Mouse (Mus musculus): ENCODE data around the gene Loxl1. TPM values are rescaled to one million over a fixed set of nuclear protein-coding genes. Genes with fewer than 3 reads are reported as not detected.
A peak's percentile ranks its signal among the peaks of the same experiment; 100 is the strongest.

Loxl1 gene
- polyA plus RNA-seq, 1 experiment: 5.1 TPM

- Histone ChIP-seq H3ac (ENCODE audit: control insufficient read depth, insufficient read length, low read depth) (no peak overlapping the region), H3K4me3 (ENCODE audit: insufficient read depth, poor library complexity, severe bottlenecking) (no peak overlapping the region), H3K79me2 (ENCODE audit: control insufficient read depth, insufficient read depth) (no peaks in the 10 kb centered on the region), H3K27me3 (ENCODE audit: control insufficient read depth, insufficient read depth, insufficient read length) (no peaks in the 10 kb centered on the region), H3K79me3 (ENCODE audit: low read depth) (no peaks in the 10 kb centered on the region), H3K36me3 (ENCODE audit: control insufficient read depth, insufficient read depth) (no peaks in the 10 kb centered on the region)
- TF ChIP-seq CEBPB (IDR thresholded peaks at IDR 0.05; ENCODE audit: low read depth) (no peak), USF1 (IDR thresholded peaks at IDR 0.05; ENCODE audit: low read depth) (no peak), MYOD1 (IDR thresholded peaks at IDR 0.05; ENCODE audit: control insufficient read depth, insufficient read length, low read depth) (no peak), MYOG (IDR thresholded peaks at IDR 0.05; ENCODE audit: control insufficient read depth, extremely low read depth, insufficient read length) (no peak), MAX (IDR thresholded peaks at IDR 0.05) (no peak), CTCF (IDR thresholded peaks at IDR 0.05; ENCODE audit: control insufficient read depth, insufficient read depth, insufficient read length) (no peak)
Observed at GRCm38 (mm10) chr9:58317381-58317780, 4.4 kb upstream of the Loxl1 start.

- H3K27me3 ChIP-seq (ENCODE audit: control insufficient read depth, insufficient read depth, insufficient read length): no peaks in the 10 kb centered on the region
- no peak for TF ChIP-seq USF1 (IDR thresholded peaks at IDR 0.05; ENCODE audit: low read depth)
- TF ChIP-seq CTCF (IDR thresholded peaks at IDR 0.05; ENCODE audit: control insufficient read depth, insufficient read depth, insufficient read length): no peak
- no peak for TF ChIP-seq CEBPB (IDR thresholded peaks at IDR 0.05; ENCODE audit: low read depth)
- TF ChIP-seq MAX (IDR thresholded peaks at IDR 0.05): no peak
- no peak for TF ChIP-seq MYOG (IDR thresholded peaks at IDR 0.05; ENCODE audit: control insufficient read depth, extremely low read depth, insufficient read length)
- TF ChIP-seq MYOD1 (IDR thresholded peaks at IDR 0.05; ENCODE audit: control insufficient read depth, insufficient read length, low read depth): no peak
- TF ChIP-seq FOSL1 (IDR thresholded peaks at IDR 0.05; ENCODE audit: insufficient read depth, low read length, poor library complexity, severe bottlenecking): no peak
- no peaks in the 10 kb centered on the region for H3K79me2 ChIP-seq (ENCODE audit: control insufficient read depth, insufficient read depth)
- H3K4me3 ChIP-seq (ENCODE audit: insufficient read depth, poor library complexity, severe bottlenecking): no peak overlapping the region
- H3K36me3 ChIP-seq (ENCODE audit: control insufficient read depth, insufficient read depth): no peaks in the 10 kb centered on the region
- H3ac ChIP-seq (ENCODE audit: control insufficient read depth, insufficient read length, low read depth): no peak overlapping the region
- no peaks in the 10 kb centered on the region for H3K79me3 ChIP-seq (ENCODE audit: low read depth)
Observed at GRCm38 (mm10) chr9:58316784-58317183, 3.8 kb upstream of the Loxl1 start.

GRCm38 (mm10) chr9:58315850-58316249 lies 2.9 kb upstream of the Loxl1 start:
- Histone ChIP-seq H3K27me3 (ENCODE audit: control insufficient read depth, insufficient read depth, insufficient read length) (no peaks in the 10 kb centered on the region), H3K79me2 (ENCODE audit: control insufficient read depth, insufficient read depth) (no peaks in the 10 kb centered on the region), H3K4me3 (ENCODE audit: insufficient read depth, poor library complexity, severe bottlenecking) (no peak overlapping the region), H3K36me3 (ENCODE audit: control insufficient read depth, insufficient read depth) (no peaks in the 10 kb centered on the region), H3K79me3 (ENCODE audit: low read depth) (no peaks in the 10 kb centered on the region), H3ac (ENCODE audit: control insufficient read depth, insufficient read length, low read depth) (no peak overlapping the region)
- no peak for TF ChIP-seq CEBPB (IDR thresholded peaks at IDR 0.05; ENCODE audit: low read depth)

DNA sequence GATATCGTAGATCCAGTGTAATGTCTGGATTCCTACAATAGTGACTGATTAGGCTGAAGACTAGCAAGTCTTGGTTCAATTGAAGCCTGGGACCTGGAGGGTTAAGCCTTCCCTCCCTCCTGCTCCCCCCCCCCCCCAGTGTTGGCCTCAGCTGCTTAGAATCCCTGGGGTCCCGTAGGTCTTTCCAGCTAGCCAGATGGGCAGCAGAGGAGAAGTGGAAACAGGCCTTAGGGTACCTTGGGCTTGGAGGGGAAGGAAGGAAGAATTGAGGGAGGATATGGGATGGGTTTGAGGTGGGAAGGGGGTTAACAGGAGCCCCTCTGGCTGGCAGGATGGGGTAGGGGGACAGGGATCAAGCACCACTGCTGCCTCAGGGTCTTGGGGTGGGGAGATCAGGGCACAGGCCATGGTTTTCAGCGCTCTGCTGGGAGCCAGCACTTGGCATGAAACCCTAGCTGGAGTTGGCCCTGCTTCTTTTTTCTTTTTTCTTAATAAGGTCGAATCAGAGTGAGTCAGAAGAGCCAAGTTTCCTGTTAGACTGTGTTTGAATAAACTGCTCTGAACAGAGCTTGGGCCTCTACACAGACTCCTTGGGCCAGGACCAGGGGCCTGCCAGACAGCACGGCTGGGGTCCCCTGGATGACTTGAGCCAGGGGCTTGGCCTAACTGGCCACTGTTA lies 1.8 kb upstream of the Loxl1 start:
- H3K79me2 ChIP-seq (ENCODE audit: control insufficient read depth, insufficient read depth): no peaks in the 10 kb centered on the region
- H3K36me3 ChIP-seq (ENCODE audit: control insufficient read depth, insufficient read depth): no peaks in the 10 kb centered on the region
- no peaks in the 10 kb centered on the region for H3K27me3 ChIP-seq (ENCODE audit: control insufficient read depth, insufficient read depth, insufficient read length)
- no peak overlapping the region for H3ac ChIP-seq (ENCODE audit: control insufficient read depth, insufficient read length, low read depth)
- TF ChIP-seq CTCF (IDR thresholded peaks at IDR 0.05; ENCODE audit: control insufficient read depth, insufficient read depth, insufficient read length) (no peak), CEBPB (IDR thresholded peaks at IDR 0.05; ENCODE audit: low read depth) (no peak), MAX (IDR thresholded peaks at IDR 0.05) (no peak), FOSL1 (IDR thresholded peaks at IDR 0.05; ENCODE audit: insufficient read depth, low read length, poor library complexity, severe bottlenecking) (no peak), USF1 (IDR thresholded peaks at IDR 0.05; ENCODE audit: low read depth) (no peak), MYOD1 (IDR thresholded peaks at IDR 0.05; ENCODE audit: control insufficient read depth, insufficient read length, low read depth) (no peak), MYOG (IDR thresholded peaks at IDR 0.05; ENCODE audit: control insufficient read depth, extremely low read depth, insufficient read length) (no peak)
- no peaks in the 10 kb centered on the region for H3K79me3 ChIP-seq (ENCODE audit: low read depth)
- H3K4me3 ChIP-seq (ENCODE audit: insufficient read depth, poor library complexity, severe bottlenecking): no peak overlapping the region

DNA sequence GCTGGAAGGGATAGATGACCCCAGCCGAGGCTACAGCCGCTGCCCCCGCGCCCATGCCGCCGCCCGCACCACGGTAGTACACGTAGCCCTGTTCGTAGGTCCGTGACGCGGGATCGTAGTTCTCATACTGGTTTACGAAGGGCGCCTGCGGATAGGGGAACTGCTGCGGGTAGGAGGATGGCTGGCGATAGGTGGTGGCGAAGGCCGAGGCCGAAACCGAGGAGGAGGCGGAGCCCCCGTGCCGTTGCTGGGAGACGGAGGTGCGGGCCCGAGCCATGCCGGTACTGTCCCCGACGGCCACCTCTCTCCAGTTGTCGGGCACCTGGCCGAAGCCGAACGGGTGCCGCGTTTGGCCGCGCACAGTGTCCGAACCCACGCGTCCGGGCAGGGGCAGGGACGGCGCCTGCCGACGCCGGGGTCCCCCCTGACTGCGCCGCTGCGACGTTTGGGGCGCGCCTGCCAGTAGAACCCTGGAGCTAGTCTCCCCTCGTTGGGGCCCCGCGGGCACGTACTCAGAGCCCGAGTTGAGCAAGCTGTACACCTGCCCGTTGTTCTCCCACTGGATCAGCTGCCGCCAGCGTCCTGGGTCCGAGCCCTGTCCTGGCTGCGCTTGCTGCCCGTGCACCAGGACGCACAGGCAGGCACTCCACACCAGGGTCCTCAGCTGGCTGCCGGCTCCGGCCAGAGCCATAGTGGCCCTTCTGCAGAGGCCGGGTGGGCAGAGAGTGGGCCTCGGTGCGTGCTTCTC lies 616 bp downstream of the Loxl1 start:
- no peaks in the 10 kb centered on the region for H3K79me3 ChIP-seq (ENCODE audit: low read depth)
- no peaks in the 10 kb centered on the region for H3K79me2 ChIP-seq (ENCODE audit: control insufficient read depth, insufficient read depth)
- no peak overlapping the region for H3K4me3 ChIP-seq (ENCODE audit: insufficient read depth, poor library complexity, severe bottlenecking)
- H3K27me3 ChIP-seq (ENCODE audit: control insufficient read depth, insufficient read depth, insufficient read length): no peaks in the 10 kb centered on the region
- no peak for TF ChIP-seq MAX (IDR thresholded peaks at IDR 0.05)
- no peak for TF ChIP-seq FOSL1 (IDR thresholded peaks at IDR 0.05; ENCODE audit: insufficient read depth, low read length, poor library complexity, severe bottlenecking)
- no peak for TF ChIP-seq USF1 (IDR thresholded peaks at IDR 0.05; ENCODE audit: low read depth)
- TF ChIP-seq MYOD1 (IDR thresholded peaks at IDR 0.05; ENCODE audit: control insufficient read depth, insufficient read length, low read depth): no peak
- TF ChIP-seq CTCF (IDR thresholded peaks at IDR 0.05; ENCODE audit: control insufficient read depth, insufficient read depth, insufficient read length): no peak
- TF ChIP-seq MYOG (IDR thresholded peaks at IDR 0.05; ENCODE audit: control insufficient read depth, extremely low read depth, insufficient read length): no peak
- no peak for TF ChIP-seq CEBPB (IDR thresholded peaks at IDR 0.05; ENCODE audit: low read depth)
- peak overlapping the region; percentile 38 for H3ac ChIP-seq (ENCODE audit: control insufficient read depth, insufficient read length, low read depth)
- H3K36me3 ChIP-seq (ENCODE audit: control insufficient read depth, insufficient read depth): no peaks in the 10 kb centered on the region
